Mouse (Mus musculus) MEL (cell line): ENCODE measurements at regions not wholly inside any gene's neighbourhood (a gene's known extent, or its start where the extent isn't known, plus 50 kb on each side); places are given as distances from the start of the nearest gene placed in this dataset.

Experiments
- DNase-seq: peaks from one replicate; pipeline ENCODE4 v3.0.0; 2011; ENCODE audit warnings: low read depth, low spot score
- H3K27ac ChIP-seq: 2 replicates; pipeline ENCODE4 v1.5.1; 2012; ENCODE audit warnings: low read depth, mild to moderate bottlenecking, control low read depth, low read length, moderate library complexity; ENCODE audit not compliant: control insufficient read depth
- H3K27me3 ChIP-seq, 2 experiments: fragments of 150-350 bp in 1 of 2; sonication (generic) in 1 of 2; 2 replicates each; pipeline ENCODE4 v1.6.1; 2012; ENCODE audit warnings: low read length in 2 of 2, mild to moderate bottlenecking in 2 of 2, improper control_type of control experiment in 1 of 2, moderate library complexity in 1 of 2; ENCODE audit not compliant: insufficient read depth in 2 of 2, control insufficient read depth in 1 of 2
- H3K36me3 ChIP-seq, 2 experiments: 2 replicates each; pipeline ENCODE4 v1.6.1; 2012 to 2014; ENCODE audit warnings: low read length in 2 of 2, improper control_type of control experiment in 1 of 2, inconsistent platforms in 1 of 2, mild to moderate bottlenecking in 1 of 2; ENCODE audit not compliant: insufficient read depth in 2 of 2, control insufficient read depth in 1 of 2
- H3K4me1 ChIP-seq, 2 experiments: fragments of 150-350 bp in 1 of 2; sonication (generic) in 1 of 2; 2 replicates each; pipeline ENCODE4 v1.6.1; 2012; ENCODE audit warnings: low read length in 2 of 2, improper control_type of control experiment in 1 of 2, mild to moderate bottlenecking in 1 of 2; ENCODE audit not compliant: insufficient read depth in 2 of 2, control insufficient read depth in 1 of 2
- H3K4me3 ChIP-seq, 2 experiments: fragments of 150-350 bp in 1 of 2; sonication (generic) in 1 of 2; 2 replicates each; pipeline ENCODE4 v1.5.1; 2012; ENCODE audit warnings: low read depth in 2 of 2, low read length in 2 of 2, mild to moderate bottlenecking in 2 of 2, moderate library complexity in 2 of 2, control low read depth in 1 of 2, improper control_type of control experiment in 1 of 2; ENCODE audit not compliant: control insufficient read depth in 1 of 2, insufficient read depth in 1 of 2
- H3K79me2 ChIP-seq: 2 replicates; pipeline ENCODE4 v1.6.1; 2012; ENCODE audit warnings: mild to moderate bottlenecking, low read length, moderate library complexity; ENCODE audit not compliant: control insufficient read depth, poor library complexity, insufficient read depth
- H3K9ac ChIP-seq: 2 replicates; pipeline ENCODE4 v1.6.1; 2012; ENCODE audit warnings: low read depth, mild to moderate bottlenecking, control low read depth, low read length, moderate library complexity; ENCODE audit not compliant: control insufficient read depth, poor library complexity, severe bottlenecking
- H3K9me3 ChIP-seq: fragments of 150-350 bp; sonication (generic); replicated peaks from 2 replicates; pipeline ENCODE4 v1.6.1; 2012; ENCODE audit warnings: mild to moderate bottlenecking, low read length, improper control_type of control experiment, moderate library complexity; ENCODE audit not compliant: insufficient read depth
- BHLHE40 ChIP-seq: IDR thresholded peaks from 2 replicates; pipeline ENCODE4 v1.6.1; 2012; ENCODE audit warnings: low read depth, mild to moderate bottlenecking, inconsistent platforms, low read length, improper control_type of control experiment, borderline replicate concordance
- CHD1 ChIP-seq: IDR thresholded peaks from 2 replicates; pipeline ENCODE4 v1.6.1; 2012; ENCODE audit warnings: low read depth, mild to moderate bottlenecking, inconsistent platforms, low read length, improper control_type of control experiment
- ELF1 ChIP-seq: IDR thresholded peaks from 2 replicates; pipeline ENCODE4 v1.6.1; 2014; ENCODE audit warnings: low read depth, mild to moderate bottlenecking, inconsistent platforms, low read length, improper control_type of control experiment, moderate library complexity
- EP300 ChIP-seq, 2 experiments: IDR thresholded peaks; 2 replicates each; pipeline ENCODE4 v1.6.1; 2011; ENCODE audit warnings: improper control_type of control experiment in 2 of 2, low read length in 2 of 2, low read depth in 1 of 2, mild to moderate bottlenecking in 1 of 2
- ETS1 ChIP-seq: IDR thresholded peaks from 2 replicates; pipeline ENCODE4 v1.6.1; 2012; ENCODE audit warnings: low read depth, mild to moderate bottlenecking, inconsistent platforms, low read length, improper control_type of control experiment, moderate library complexity
- GABPA ChIP-seq: IDR thresholded peaks from 2 replicates; pipeline ENCODE4 v1.6.1; 2012; ENCODE audit warnings: low read depth, mild to moderate bottlenecking, inconsistent platforms, low read length, improper control_type of control experiment, moderate library complexity
- JUND ChIP-seq: IDR thresholded peaks from 2 replicates; pipeline ENCODE4 v1.6.1; 2011; ENCODE audit warnings: low read depth, mild to moderate bottlenecking, improper control_type of control experiment, low read length
- KAT2A ChIP-seq: conservative IDR thresholded peaks from 2 replicates; pipeline ENCODE4 v1.6.1; 2012; ENCODE audit warnings: low read depth, low read length, improper control_type of control experiment, inconsistent platforms
- MAFK ChIP-seq: IDR thresholded peaks from 2 replicates; pipeline ENCODE4 v1.6.1; 2011; ENCODE audit warnings: low read depth, mild to moderate bottlenecking, low read length, improper control_type of control experiment, borderline replicate concordance
- MXI1 ChIP-seq: IDR thresholded peaks from 2 replicates; pipeline ENCODE4 v1.6.1; 2011; ENCODE audit warnings: mild to moderate bottlenecking, low read depth, low read length, improper control_type of control experiment
- MYB ChIP-seq: IDR thresholded peaks from 2 replicates; pipeline ENCODE4 v1.6.1; 2011; ENCODE audit warnings: mild to moderate bottlenecking, low read depth, low read length, improper control_type of control experiment
- NRF1 ChIP-seq: IDR thresholded peaks from 2 replicates; pipeline ENCODE4 v1.6.1; 2014; ENCODE audit warnings: low read depth, mild to moderate bottlenecking, inconsistent platforms, low read length, improper control_type of control experiment, moderate library complexity; ENCODE audit not compliant: poor library complexity, insufficient read depth, severe bottlenecking
- POLR2AphosphoS2 ChIP-seq: IDR thresholded peaks from 2 replicates; pipeline ENCODE4 v1.6.1; 2011; ENCODE audit warnings: low read length, improper control_type of control experiment
- RAD21 ChIP-seq: IDR thresholded peaks from 2 replicates; pipeline ENCODE4 v1.6.1; 2011; ENCODE audit warnings: mild to moderate bottlenecking, low read depth, low read length, improper control_type of control experiment
- SMC3 ChIP-seq: IDR thresholded peaks from 2 replicates; pipeline ENCODE4 v1.6.1; 2011; ENCODE audit warnings: low read depth, low read length, improper control_type of control experiment
- TAL1 ChIP-seq: IDR thresholded peaks from 2 replicates; pipeline ENCODE4 v1.6.1; 2012; ENCODE audit warnings: mild to moderate bottlenecking, inconsistent platforms, low read length, moderate library complexity, mixed read lengths
- TCF12 ChIP-seq: IDR thresholded peaks from 2 replicates; pipeline ENCODE4 v1.6.1; 2014; ENCODE audit warnings: low read depth, mild to moderate bottlenecking, inconsistent platforms, low read length, improper control_type of control experiment, moderate library complexity
- ZC3H11A ChIP-seq: IDR thresholded peaks from 2 replicates; pipeline ENCODE4 v1.6.1; 2012; ENCODE audit warnings: low read depth, mild to moderate bottlenecking, inconsistent platforms, low read length, improper control_type of control experiment
- ZMIZ1 ChIP-seq: IDR thresholded peaks from 2 replicates; pipeline ENCODE4 v1.6.1; 2012; ENCODE audit warnings: low read depth, mild to moderate bottlenecking, inconsistent platforms, low read length, improper control_type of control experiment, moderate library complexity
- ZNF384 ChIP-seq: IDR thresholded peaks from 2 replicates; pipeline ENCODE4 v1.6.1; 2012; ENCODE audit warnings: low read depth, mild to moderate bottlenecking, inconsistent platforms, low read length, improper control_type of control experiment

DNA sequence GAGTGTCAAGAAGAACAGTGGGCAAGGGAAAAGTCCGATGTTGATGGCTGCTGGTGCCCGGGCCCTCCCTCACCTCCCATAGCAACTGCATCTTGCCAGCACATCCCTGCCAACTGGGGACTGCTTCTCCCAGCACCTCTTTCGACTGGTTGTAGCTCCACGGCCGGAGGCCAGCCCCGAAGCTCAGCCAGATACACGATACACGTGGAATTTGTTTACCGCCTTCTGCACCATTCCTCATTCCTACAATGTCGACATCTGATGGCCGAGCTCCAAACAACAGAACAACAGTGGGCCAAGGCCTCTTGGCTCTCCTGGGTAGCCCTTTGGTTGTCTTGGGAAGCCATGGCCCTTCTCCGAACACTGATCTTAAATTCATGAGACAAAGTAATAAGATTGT lies 965.1 kb downstream of the 4930447A16Rik start:
- Histone ChIP-seq H3K27ac (no peak overlapping the region), H3K36me3 (no peaks in the 10 kb centered on the region), H3K9ac (no peak overlapping the region), H3K4me3 (no peak overlapping the region), H3K79me2 (no peaks in the 10 kb centered on the region), H3K4me1 (peaks cover 0 to 10% of the 10 kb centered on the region in 2 experiments; a peak in 1 of 4 replicates), H3K27me3 (peaks cover 0 to under 1% of the 10 kb centered on the region in 2 experiments; a peak in 1 of 4 replicates), H3K9me3 (no peaks in the 10 kb centered on the region)
- TF ChIP-seq CHD1 (no peak), BHLHE40 (no peak), ZC3H11A (no peak), POLR2AphosphoS2 (no peak), SMC3 (no peak), ZNF384 (no peak), EP300 (IDR thresholded peaks at IDR 0.05; ENCODE audit: low read depth in 1 of 2, low read length in 2 of 2) (no peak), MXI1 (no peak), MAFK (no peak), RAD21 (no peak), ELF1 (no peak), NRF1 (no peak), JUND (no peak), ZMIZ1 (no peak), TCF12 (no peak)
- no peak for DNase-seq

DNA sequence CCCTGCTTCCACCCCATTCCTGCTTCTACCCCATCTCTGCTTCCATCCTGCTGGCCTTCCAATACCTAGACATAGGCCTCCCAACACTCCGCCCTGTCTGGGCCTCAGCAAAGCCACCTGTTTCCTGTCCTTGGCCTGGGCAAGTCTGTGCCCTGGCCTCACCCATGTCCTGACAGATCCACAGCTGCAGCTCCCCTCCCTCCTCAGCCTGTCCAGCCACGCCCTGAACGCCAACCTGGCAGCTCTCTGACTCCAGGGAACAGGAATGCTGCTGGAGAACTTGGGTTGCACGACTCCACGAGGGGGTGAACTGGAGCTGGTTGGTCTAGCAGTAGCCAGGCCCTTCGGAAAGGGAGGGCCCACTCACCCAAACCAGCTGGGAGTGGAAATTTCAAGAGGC lies 966.1 kb downstream of the 4930447A16Rik start:
- Histone ChIP-seq H3K4me1 (peaks cover 0 to 10% of the 10 kb centered on the region in 2 experiments; a peak in 1 of 4 replicates), H3K36me3 (no peaks in the 10 kb centered on the region), H3K9ac (no peak overlapping the region), H3K9me3 (no peaks in the 10 kb centered on the region), H3K4me3 (no peak overlapping the region), H3K27me3 (peaks cover 0 to 2% of the 10 kb centered on the region in 2 experiments; a peak in 1 of 4 replicates), H3K27ac (no peak overlapping the region), H3K79me2 (no peaks in the 10 kb centered on the region)
- TF ChIP-seq CHD1 (no peak), ZMIZ1 (no peak), TAL1 (no peak), MYB (no peak), ELF1 (no peak), KAT2A (no peak), MXI1 (no peak), ETS1 (no peak), POLR2AphosphoS2 (no peak), JUND (no peak), ZC3H11A (no peak), GABPA (no peak)
- DNase-seq: no peak
